Mouse (Mus musculus) adrenal gland, adult (tissue): ENCODE measurements at regions not wholly inside any gene's neighbourhood (a gene's known extent, or its start where the extent isn't known, plus 50 kb on each side); places are given as distances from the start of the nearest gene placed in this dataset.
"Not testable (repeated sequence)": the region's sequence is repeated elsewhere in the genome, so short reads cannot be mapped to it uniquely, and the experiment has no call there.

ENCODE experiments used
- DNase-seq, 2 experiments: peaks; one replicate each; pipeline ENCODE4 v3.0.0; 2022 to 2023; ENCODE audit warnings: low spot score in 1 of 2; ENCODE audit not compliant: inconsistent age in 2 of 2

- no peak for DNase-seq
Measured at GRCm38 (mm10) chr3:21149618-21150017, 782.6 kb upstream of the Agtr1b start.

DNA sequence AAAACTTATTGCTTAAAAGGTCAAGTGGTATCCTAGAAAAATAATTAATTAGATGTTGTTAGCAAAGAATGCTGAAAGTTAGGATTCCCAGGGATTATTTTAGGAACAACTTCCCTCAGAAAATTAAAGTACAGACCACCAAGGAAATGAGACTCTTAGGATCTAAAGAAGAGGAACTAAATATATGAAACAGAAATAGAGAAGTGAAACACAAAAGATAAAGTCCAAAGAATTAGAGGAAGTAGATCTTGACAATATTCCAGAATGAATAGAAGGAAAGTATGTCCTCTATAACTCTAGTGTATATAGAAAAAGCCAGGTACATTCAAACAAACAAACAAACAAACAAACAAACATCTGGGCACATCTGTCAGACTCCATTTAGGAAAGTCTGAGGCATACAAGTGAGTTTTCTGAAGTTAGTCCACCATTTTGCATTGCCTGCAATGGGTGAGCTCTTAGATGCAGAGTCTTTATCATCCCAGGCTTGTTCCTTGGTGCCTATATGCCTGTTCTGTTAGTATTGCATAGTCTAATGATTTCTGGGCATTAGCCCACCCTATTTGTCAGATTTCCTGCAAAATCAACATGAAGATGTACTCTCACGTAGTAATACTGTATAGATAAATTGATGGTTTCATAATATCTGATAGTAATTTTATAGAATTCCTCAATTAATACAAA is 762.0 kb upstream of the Agtr1b start:
- DNase-seq, result no peak

- DNase-seq, result no peak
Measured at GRCm38 (mm10) chr3:21126191-21126590, 759.2 kb upstream of the Agtr1b start.

- DNase-seq, result no peak
Measured at GRCm38 (mm10) chr3:21118164-21118902, 751.4 kb upstream of the Agtr1b start.

DNA sequence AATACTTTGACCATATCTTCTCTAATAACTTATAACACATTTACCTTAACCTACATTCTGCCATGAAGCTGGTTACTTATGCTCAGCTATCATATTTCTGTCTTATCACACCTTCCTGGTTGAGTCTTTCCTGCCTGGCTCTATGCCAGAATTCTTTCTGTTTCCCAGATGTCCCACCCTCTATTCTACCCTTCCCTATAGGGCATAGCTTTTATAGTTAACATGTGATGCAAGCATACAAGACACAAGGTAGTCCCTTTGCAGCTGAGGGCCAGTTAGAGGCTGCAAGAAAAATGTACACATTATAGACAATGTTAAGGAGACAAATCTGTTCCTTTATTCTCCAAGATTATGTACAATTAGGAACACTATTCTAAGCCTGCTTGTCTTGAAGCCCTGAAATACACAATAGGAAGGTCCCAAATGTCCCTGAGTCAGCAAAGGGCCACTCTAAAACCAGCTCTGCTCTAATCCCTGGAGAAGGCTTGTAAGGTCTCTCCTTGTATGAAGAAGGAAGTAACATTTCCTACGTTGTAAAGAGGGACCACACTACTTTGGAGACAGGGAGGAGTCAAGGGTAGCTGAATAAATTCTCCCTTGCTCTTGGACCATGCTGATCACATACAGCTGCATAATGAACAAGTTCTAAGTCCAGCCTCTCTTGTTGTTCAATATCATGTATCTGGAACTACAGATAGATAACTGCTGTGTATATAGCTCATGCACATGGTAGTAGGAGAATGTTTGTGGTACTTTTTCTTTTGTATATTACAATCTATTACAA is 745.0 kb upstream of the Agtr1b start:
- DNase-seq, result no peak

- no peak for DNase-seq
Measured at GRCm38 (mm10) chr3:21090206-21090605, 723.2 kb upstream of the Agtr1b start.

DNA sequence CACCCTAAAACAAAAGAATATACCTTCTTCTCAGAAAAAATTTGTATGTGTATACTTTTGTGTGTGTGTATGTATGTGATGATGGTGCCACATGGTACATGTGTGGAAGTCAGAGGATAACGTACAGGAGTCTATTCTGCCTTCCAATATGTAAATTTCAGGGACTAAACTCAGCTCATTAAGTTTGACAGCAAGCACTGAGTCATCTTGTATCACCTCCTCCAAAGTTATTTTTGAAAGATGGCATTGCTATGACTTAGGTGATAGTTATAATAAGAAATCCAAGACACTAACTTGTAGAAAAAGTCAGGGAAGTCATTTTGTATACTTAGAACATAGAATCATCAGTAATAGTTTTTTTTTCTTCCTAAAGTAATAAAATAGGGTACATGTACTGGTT is 719.4 kb upstream of the Agtr1b start:
- no peak for DNase-seq

GRCm38 (mm10) chr3:21077548-21077947 is 710.6 kb upstream of the Agtr1b start:
- no peak for DNase-seq

- not testable (repeated sequence) for DNase-seq
Measured at GRCm38 (mm10) chr3:21053337-21053736, 686.4 kb upstream of the Agtr1b start.

DNA sequence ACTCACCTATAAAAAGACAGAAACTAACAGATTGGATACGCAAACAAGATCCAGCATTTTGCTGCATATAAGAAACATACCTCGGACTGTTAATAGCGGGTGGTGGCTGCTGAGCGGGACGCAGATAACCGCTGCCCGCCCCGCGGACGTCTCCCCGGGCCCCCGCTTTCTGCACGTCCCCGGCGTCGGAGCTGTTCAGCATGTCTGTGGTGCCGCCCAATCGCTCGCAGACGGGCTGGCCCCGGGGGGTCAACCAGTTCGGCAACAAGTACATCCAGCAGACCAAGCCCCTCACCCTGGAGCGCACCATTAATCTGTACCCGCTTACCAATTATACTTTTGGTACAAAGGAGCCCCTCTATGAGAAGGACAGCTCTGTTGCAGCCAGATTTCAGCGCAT is 682.4 kb upstream of the Agtr1b start:
- not testable (repeated sequence) for DNase-seq

DNA sequence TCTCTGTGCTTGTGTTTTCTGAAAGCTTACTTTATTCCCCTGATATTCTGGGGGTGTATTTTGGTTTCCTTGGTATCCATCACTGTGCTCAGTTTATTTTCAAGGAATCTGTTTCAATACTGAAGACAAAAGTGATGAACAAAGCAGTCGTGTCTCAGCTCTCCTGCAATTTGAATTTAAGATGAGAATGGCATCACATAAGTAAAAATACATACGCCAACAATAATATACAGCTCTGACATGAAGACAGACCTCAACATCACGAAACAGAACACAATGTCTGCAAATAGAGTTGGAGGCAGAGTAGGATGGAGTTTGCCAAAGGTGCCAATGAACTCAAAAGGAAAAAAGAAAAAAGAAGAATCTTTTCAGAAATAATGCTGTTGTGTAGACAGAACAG is 679.0 kb upstream of the Agtr1b start:
- DNase-seq, result no peak

- DNase-seq, result no peak
Measured at GRCm38 (mm10) chr3:21025876-21026275, 658.9 kb upstream of the Agtr1b start.

GRCm38 (mm10) chr3:21020946-21021345 is 654.0 kb upstream of the Agtr1b start:
- no peak for DNase-seq

DNA sequence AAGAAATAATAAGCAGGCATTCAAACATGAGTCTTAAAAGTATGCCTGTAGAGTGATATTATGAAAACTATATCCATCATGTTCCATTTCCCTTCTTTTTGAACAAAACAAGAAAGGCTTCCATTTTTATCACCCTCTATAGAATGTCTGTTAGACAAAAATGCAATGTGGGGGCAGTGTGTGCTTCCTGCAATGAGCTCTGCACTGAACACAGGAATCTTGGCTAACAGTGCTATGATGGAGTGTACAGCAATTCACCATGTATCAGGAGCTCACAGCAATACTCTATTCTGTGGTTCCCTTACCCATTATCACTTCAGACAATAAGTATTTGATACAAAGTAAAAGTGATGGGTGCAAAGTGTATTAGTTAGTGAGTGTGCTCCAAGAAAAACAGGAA is 653.3 kb upstream of the Agtr1b start:
- DNase-seq, result no peak

DNA sequence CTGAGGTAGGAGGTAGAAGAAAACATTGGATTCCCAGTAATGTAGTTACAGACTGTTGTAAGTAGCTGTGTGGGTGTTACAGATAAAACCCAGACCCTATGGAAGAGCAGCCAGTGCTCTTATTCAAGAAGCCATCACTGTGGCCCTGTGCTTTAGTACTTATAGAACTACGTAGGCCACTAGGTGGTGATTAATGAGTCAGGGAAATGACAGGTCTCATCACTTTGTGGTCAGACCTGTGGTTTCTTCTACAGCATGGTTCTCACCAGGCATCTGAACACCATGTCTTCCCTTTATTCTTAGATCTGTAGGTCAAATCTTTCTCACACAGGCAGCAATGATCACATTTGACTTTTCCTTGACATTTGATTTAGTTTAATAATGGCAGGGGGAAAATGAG is 642.7 kb upstream of the Agtr1b start:
- no peak for DNase-seq

GRCm38 (mm10) chr3:20998295-20998694 is 631.3 kb upstream of the Agtr1b start:
- no peak for DNase-seq

DNA sequence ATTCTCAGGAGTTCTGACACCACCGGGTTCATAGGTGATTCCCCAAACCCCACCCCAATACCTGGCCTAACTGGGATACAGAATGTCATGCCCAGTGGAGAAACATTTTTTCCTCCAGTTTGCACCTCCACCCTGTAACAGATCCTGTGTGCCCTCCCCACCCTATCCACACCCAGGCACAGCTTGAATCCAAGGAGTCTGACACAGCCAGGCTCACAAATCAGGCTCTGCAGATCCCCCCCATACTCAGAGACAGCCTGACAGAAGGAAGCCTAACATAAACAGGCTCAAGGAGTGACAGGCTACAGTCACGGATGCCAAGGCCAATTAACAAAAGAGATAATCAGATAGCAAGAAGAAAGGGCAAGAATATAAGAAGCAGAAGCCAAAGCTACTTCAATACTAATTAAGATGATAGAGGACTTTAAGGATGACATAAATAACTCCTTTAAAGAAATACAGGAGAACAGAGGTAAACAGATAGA is 622.6 kb upstream of the Agtr1b start:
- no peak for DNase-seq

- DNase-seq, result no peak
Measured at GRCm38 (mm10) chr3:20986942-20987341, 620.0 kb upstream of the Agtr1b start.

DNA sequence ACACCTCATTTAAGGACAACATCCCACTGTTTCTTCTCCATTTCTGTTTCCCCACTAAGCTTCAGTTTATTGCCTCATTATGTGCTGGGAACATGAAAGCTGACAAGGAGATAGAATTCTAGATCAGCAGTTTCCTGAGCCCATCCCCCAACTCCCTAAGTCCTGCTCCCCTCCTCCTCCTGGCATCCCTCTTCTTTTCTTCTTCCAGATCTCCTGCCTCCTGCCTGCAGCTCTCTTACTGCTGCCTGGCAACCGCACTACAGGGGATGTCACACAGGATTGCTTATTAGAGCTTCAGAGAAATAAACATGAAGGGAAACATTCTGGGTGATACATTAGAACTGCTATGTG is 619.4 kb upstream of the Agtr1b start:
- no peak for DNase-seq

GRCm38 (mm10) chr3:20985682-20986376 is 618.9 kb upstream of the Agtr1b start:
- peak; percentile 3 to 56 for DNase-seq

- no peak for DNase-seq
Measured at GRCm38 (mm10) chr3:20984146-20984545, 617.2 kb upstream of the Agtr1b start.
